Mouse (Mus musculus) urinary bladder, postnatal 36 days (tissue): Measurements from ENCODE around the gene Pirb.
A peak's percentile ranks its signal among the peaks of the same experiment; 100 is the strongest.

Experiments
- DNase-seq, 2 experiments: peaks; one replicate each; pipeline ENCODE4 v3.0.0; 2022; ENCODE audit warnings: low spot score in 2 of 2, mixed read lengths in 1 of 2

The Pirb gene

DNA sequence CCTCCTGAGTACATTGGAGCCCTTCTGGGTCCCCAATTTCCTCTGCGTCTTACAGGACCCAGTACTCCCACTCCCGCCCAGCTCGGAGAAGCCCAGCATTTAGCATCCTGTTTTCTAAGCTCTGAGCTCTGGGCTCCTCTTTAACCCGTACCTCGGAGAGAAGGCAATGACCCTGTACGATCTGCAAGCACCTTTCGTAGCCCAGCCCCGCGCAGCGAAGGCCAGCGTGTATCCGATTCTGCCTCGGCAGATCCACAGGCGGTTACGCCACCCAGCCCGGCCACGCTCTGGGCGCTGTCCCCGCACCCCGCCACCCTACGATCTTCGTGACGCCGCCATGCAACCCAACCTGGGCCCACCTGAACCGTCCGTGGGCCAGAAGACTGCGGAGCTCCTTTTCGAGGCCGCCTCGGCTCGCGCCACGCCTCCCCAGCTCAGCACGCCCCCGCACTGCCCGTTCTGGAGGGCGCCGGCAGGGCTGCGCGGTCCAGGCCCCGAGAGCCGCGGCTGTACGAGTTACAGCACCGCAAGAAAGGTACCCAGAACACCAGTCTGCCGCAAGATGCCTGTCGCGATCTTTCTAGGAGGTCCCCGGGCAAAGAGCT lies 27.7 kb downstream of the Pirb start, which contains the start of gene Tsen34:
Tsen34 (plus strand) TSS at position 482 of the 605 bp plus-strand sequence.
- DNase-seq: no peak

DNA sequence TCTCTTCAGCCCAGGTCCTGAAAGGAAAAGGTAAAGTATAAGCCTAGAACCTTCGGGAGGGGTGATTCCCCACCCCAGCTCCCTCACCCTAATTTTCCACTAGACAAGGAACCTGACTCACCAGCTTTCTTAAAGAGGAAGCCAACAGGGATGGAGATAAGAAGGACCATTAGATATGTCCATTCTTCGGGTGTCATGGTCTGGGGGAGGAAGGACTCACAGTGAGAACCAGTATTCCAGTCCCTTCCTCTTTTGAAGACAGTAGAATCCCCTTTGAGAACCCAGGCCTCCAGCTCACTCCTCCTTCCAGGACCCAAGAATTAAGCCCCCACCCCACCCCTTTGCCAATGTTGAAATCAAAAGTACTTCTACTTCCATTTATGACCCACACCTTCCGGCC lies 28.3 kb downstream of the Pirb start:
- no peak for DNase-seq

DNA sequence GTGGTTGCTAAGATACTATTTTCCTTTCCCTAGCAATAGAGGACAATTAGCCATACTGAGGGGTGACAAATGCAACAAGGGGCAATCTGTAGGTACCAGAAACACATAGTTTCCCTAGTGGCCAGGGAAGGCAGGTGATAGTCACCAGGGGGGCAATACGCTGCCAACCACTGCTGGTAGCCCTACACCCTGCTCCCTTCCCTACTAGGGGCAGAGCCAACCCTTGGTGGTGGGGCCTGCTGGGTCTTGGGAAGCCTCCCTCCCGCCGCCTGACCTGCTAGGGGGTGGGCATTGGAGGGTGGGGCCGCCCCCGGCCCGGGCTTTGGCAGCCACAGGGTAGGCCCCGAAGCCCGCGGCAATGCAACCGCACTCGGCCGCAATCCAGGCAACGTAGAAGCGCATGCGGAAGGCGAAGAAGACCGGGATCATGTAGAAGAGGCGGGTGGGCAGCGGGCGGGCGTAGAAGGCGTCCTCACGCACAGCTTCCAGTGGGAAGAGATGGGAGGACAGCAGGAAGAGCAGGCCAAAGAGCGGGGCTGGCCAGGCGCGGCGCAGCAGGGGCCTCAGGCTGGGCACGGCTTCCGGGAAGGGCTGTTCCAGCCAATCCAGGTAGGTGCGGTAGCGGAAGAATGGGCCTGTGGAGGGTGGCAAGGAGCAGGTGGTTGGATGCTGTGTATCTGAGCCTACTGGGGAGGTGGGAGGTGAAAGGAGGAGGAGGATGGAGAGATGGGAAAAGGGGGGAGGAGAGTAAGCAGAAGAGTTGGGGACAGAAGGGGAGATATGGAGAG lies 34.6 kb downstream of the Pirb start:
- DNase-seq: no peak

DNA sequence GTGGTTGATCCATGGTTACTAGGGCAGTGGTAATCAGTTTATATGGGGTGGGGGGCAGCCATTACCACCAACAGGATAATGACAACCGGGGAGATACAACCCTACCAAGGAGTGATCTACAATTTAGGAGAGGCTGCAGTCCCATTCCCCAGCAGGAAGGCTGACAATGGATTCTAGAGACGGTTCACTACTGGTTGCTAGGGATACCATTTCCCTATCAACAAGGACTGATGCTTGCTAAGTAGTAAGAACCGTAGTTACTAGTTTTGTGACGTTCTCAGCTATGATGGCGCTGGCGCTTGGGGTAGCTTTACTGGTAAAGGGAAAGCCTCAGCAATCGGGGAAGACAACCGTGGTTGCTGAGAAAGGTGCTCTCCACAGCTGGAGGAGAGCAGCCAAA lies 35.5 kb downstream of the Pirb start:
- no peak for DNase-seq

- DNase-seq: no peak
Measured at GRCm38 (mm10) chr7:3683908-3684550, 36.2 kb downstream of the Pirb start.

DNA sequence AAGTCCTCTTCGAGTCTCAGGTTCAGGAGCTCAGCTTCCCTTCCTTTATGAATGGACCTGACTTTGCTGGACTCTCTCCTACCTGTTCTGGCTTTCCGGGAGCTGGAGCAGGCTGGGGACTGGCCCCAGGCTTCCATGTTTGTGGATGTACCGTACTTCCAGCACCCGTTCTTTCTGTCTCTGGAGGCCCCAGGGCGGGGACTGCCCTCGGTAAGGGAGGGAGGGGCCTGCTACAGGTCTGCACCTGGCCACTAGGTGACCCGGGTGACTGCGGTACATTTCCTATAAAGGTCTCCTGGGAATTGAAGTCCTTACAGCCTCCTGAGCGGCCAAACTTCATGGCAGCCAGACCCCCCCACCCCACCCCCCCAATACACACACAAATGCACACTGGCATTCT lies 42.8 kb downstream of the Pirb start, which contains the start of gene Tmc4:
Tmc4 (minus strand) TSS at position 212 of the 400 bp plus-strand sequence.
- DNase-seq: peak; percentile 48 to 56

GRCm38 (mm10) chr7:3676371-3676770 lies 43.8 kb downstream of the Pirb start:
- DNase-seq: no peak

DNA sequence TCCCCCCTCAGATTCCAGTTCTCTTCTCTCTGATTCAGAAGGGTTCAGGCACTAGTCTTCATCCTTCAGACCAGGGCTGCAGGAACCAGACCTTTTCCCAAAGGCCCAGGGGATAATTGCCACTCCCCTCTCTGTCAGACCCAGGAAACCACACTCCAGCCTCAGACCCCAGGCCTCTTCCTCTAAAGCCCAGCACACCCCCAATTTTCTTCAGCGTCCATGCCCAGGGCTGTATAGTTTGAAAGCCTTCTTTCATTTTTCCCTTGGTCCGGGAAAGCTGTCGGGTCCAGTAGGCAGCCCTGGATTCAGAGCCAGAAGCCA lies 45.0 kb downstream of the Pirb start:
- no peak for DNase-seq

DNA sequence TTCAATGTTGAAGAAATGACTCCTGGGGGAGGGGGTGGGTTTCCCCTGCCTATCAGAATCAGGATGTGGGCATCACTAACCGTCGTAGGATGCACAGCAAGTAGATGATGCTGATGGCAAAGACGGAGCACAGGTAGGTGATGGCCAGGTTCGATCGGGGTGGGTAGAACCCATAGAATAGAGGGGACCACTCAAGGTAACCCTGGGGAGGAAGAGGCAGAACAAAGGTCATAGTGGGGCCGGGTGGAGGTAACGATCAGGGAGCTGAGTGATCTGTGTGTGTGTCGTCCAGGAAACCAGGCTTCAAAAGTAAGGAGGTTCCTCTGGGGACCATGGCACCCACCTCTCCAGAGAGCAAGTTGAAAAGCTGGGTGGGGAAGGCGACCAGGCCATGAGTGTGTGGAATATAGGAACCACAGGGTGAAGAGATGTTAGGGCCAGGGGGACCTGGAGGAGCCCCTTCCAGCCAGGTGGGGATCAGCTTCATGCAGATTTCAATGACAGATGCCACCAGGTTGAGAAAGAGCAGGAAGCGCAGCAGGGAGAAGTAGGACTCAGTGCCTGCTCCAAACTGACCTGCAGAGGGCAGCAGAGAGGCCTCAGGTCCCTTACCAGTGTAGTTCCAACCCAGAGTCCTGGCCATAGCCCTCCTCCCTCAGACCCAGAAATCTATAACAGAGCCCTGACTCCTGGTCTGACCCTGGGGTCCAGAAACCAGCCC lies 45.5 kb downstream of the Pirb start:
- peak; percentile 60 to 80 for DNase-seq

DNA sequence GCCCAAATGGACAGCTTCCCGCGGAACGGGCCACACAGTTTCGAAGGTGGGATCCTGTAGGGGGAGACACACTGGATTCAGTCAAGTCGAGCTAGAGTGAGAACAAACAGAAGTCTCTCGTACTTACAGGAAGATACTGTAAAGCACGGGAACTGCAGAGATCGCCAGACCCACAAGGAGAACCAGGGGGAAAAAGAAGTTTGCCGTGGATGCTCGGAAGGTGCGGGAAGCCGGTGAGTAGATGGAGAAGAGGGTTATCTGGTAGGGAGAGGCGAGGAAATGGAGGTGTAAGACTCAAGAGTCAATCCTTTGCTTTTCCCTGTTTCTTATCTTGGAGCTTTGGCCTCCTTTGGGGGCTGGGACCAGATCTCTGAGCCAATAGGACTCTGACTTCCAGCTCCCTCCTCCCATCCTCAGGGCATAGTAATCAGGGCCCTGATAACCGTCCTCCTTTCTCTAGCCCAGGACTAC lies 53.2 kb downstream of the Pirb start:
- no peak for DNase-seq

DNA sequence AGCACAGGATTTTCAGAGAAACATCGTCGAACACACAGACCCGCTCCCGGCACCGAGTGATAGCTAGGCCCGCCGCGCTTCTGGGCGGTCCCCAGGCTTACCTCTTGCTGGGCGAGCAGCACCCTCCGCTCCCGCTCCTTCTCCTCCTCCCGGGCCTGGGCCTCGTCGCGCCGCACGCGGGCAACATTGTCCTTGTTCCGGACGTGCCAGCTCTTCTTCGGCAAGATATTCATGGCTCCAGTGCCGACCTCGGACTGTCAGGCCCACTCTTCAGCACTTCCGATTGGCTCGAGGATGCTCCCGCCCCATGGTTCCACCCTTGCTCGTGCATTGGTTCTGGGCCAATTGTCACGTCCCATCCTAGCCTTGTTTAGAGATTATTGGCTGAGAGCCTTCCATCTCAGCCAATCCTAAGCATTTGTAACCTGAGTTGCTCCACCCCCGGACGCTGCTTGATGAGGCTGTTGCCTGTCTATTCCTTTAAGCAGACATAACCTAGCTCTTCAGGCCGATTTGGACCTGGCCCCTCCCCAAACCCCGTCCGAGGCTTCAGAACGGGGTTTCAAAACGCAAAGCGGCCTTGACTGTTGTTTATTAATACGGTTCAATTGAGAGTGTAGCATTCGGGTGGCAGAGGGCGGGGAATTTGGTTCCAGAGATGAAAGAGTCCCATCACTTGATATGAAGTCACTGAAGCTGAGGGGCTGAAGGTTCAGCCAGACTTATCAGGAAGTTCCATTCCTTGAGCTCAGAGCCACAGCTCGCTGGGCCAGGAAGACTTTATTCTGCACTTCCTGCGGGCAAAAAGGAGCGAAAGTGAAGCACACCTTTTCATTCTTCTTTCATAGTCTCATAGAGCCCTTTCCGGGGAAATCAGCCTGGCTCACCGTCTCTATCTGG lies 54.7 kb downstream of the Pirb start, which contains the start of gene Leng1:
Leng1 (minus strand) TSS at position 626 of the 900 bp plus-strand sequence.
- DNase-seq: peak; percentile 97

- DNase-seq: peak in 1 of 2 experiments; percentile 22
Measured at GRCm38 (mm10) chr7:3664524-3665214, 55.5 kb downstream of the Pirb start.
